Mouse (Mus musculus) hindbrain, postnatal 0 days (tissue): ENCODE data around the gene Drg2. TPM values are rescaled to one million over a fixed set of nuclear protein-coding genes. Genes with fewer than 3 reads are reported as not detected.

ENCODE experiments used
- ATAC-seq: fragments of 200-750 bp; cut with Nextera tagmentation; 2 replicates; pipeline ENCODE4 v1.8.0; 2017; ENCODE audit warnings: mild to moderate bottlenecking, moderate TSS enrichment, moderate library complexity
- DNase-seq: peaks from one replicate; pipeline ENCODE4 v3.0.0-alpha.2; 2015; ENCODE audit warnings: low spot score
- H3K27ac ChIP-seq: fragments of 300-500 bp; sonication (generic); 2 replicates; pipeline ENCODE4 v1.5.1; 2014; ENCODE audit warnings: mild to moderate bottlenecking
- H3K27me3 ChIP-seq: fragments of 300-500 bp; sonication (generic); 2 replicates; pipeline ENCODE4 v1.6.1; 2014; ENCODE audit warnings: low read length, mixed read lengths; ENCODE audit not compliant: insufficient read depth
- H3K36me3 ChIP-seq: fragments of 300-500 bp; sonication (generic); 2 replicates; pipeline ENCODE4 v1.6.1; 2014; ENCODE audit warnings: low read length, mixed read lengths; ENCODE audit not compliant: insufficient read depth
- H3K4me1 ChIP-seq: fragments of 300-500 bp; sonication (generic); 2 replicates; pipeline ENCODE4 v1.6.1; 2014; ENCODE audit warnings: antibody characterized with exemption, low read length, mixed read lengths; ENCODE audit not compliant: insufficient read depth
- H3K4me2 ChIP-seq: fragments of 300-500 bp; sonication (generic); 2 replicates; pipeline ENCODE4 v1.6.1; 2014; ENCODE audit warnings: low read depth, mild to moderate bottlenecking, low read length, moderate library complexity, mixed read lengths
- H3K4me3 ChIP-seq: fragments of 300-500 bp; sonication (generic); 2 replicates; pipeline ENCODE4 v1.5.1; 2014; ENCODE audit warnings: low read length
- H3K9ac ChIP-seq: fragments of 300-500 bp; sonication (generic); replicated peaks from 2 replicates; pipeline ENCODE4 v1.6.1; 2014; ENCODE audit warnings: mild to moderate bottlenecking, low read length, moderate library complexity, mixed read lengths
- H3K9me3 ChIP-seq: fragments of 300-500 bp; sonication (generic); 2 replicates; pipeline ENCODE4 v1.6.1; 2016; ENCODE audit warnings: low read length, mixed read lengths
- CTCF ChIP-seq: IDR thresholded peaks from 2 replicates; pipeline ENCODE4 v1.5.1; 2016; ENCODE audit warnings: antibody characterized with exemption, control low read depth, low read depth
- WGBS: fragments of 180-500 bp; shearing (Covaris S2); extraction: QIAGEN DNeasy Blood & Tissue Kit; methylation state at CpG from one replicate; pipeline ENCODE4 v1.1.7; 2014; 5-methylcytosine and 5-hydroxymethylcytosine counted together
- polyA plus RNA-seq: library from polyadenylated mRNA; unstranded; fragments of >200 nt; fragmentation: Nextera tagmentation; extraction: Ambion mirVana; gene quantifications from 2 replicates; pipeline ENCODE4 v1.2.1, GENCODE M21; 2015
- total RNA-seq: library from RNA; depleted of rRNA; stranded (reverse); fragments of >200 nt; gene quantifications from 2 replicates; pipeline ENCODE4 v1.2.3, GENCODE M21; 2014

Drg2 gene
- total and polyA plus RNA-seq, 2 experiments from 2014 or later = 82.2 to 93.9 TPM

GRCm38 (mm10) chr11:60457973-60458372 is 3.6 kb downstream of the Drg2 start:
- Histone ChIP-seq H3K27ac (no peak overlapping the region), H3K9ac (no peak overlapping the region), H3K9me3 (no peaks in the 10 kb centered on the region), H3K4me3 (no peak overlapping the region), H3K4me2 (no peak overlapping the region), H3K4me1 (peaks cover 5% of the 10 kb centered on the region; the same call in 1 of the 2 replicates), H3K36me3 (peaks cover 52% of the 10 kb centered on the region), H3K27me3 (no peaks in the 10 kb centered on the region)
- DNase-seq = peak; percentile 71
- 0 out of 2 replicates have a peak, but pooled peaks have one; percentile 46 for ATAC-seq
- WGBS = 90% methylated on average over 1 of the region's 1 CpGs
- TF ChIP-seq CTCF = peak; percentile 43

GRCm38 (mm10) chr11:60465943-60466380 is 11.6 kb downstream of the Drg2 start:
- Histone ChIP-seq H3K9ac (no peak overlapping the region), H3K4me2 (no peak overlapping the region), H3K9me3 (no peaks in the 10 kb centered on the region), H3K4me1 (no peaks in the 10 kb centered on the region), H3K4me3 (no peak overlapping the region), H3K36me3 (peaks cover 64% of the 10 kb centered on the region), H3K27ac (no peak overlapping the region), H3K27me3 (no peaks in the 10 kb centered on the region)
- no peak for ATAC-seq
- DNase-seq = peak; percentile 29
- WGBS = 90% methylated on average over 2 of the region's 2 CpGs
- peak; percentile 53 for TF ChIP-seq CTCF

GRCm38 (mm10) chr11:60469039-60469438 is 14.6 kb downstream of the Drg2 start, which contains the start of gene Myo15:
Myo15 (plus strand) TSS chr11:60469339.
- no peak within 1 kb of the TSS for H3K4me3 ChIP-seq
- TF ChIP-seq CTCF = no peak
- peaks cover 50% of the 10 kb centered on the region for H3K36me3 ChIP-seq

GRCm38 (mm10) chr11:60470743-60471142 is 16.4 kb downstream of the Drg2 start:
- H3K4me2 ChIP-seq = no peak overlapping the region
- no peaks in the 10 kb centered on the region for H3K4me1 ChIP-seq
- no peak for TF ChIP-seq CTCF
- no peaks in the 10 kb centered on the region for H3K27me3 ChIP-seq
- DNase-seq (no peak), ATAC-seq (no peak)
- WGBS = 83% methylated on average over 9 of the region's 9 CpGs
- no peak overlapping the region for H3K27ac ChIP-seq
- H3K4me3 ChIP-seq = no peak overlapping the region
- no peaks in the 10 kb centered on the region for H3K9me3 ChIP-seq
- no peak overlapping the region for H3K9ac ChIP-seq
- H3K36me3 ChIP-seq = peaks cover 34% of the 10 kb centered on the region

More at GRCm38 (mm10) chr11:60469039-60469438, 14.6 kb downstream of the Drg2 start, which contains the start of gene Myo15:
- no peaks in the 10 kb centered on the region for H3K9me3 ChIP-seq
- H3K27me3 ChIP-seq = no peaks in the 10 kb centered on the region
- WGBS = 94% methylated on average over 3 of the region's 3 CpGs
- DNase-seq (no peak), ATAC-seq (no peak)
- H3K9ac ChIP-seq = no peak within 1 kb of the TSS
- no peak within 1 kb of the TSS for H3K27ac ChIP-seq
- no peaks in the 10 kb centered on the region for H3K4me1 ChIP-seq
- H3K4me2 ChIP-seq = no peak within 1 kb of the TSS

GRCm38 (mm10) chr11:60474534-60474933 is 20.1 kb downstream of the Drg2 start:
- TF ChIP-seq CTCF = no peak
- no peaks in the 10 kb centered on the region for H3K27me3 ChIP-seq
- DNase-seq (no peak), ATAC-seq (no peak)
- H3K4me3 ChIP-seq = no peak overlapping the region
- WGBS = 86% methylated on average over 5 of the region's 5 CpGs
- H3K36me3 ChIP-seq = no peaks in the 10 kb centered on the region; the same call in 1 of the 2 replicates
- H3K9me3 ChIP-seq = no peaks in the 10 kb centered on the region
- no peak overlapping the region for H3K4me2 ChIP-seq
- H3K4me1 ChIP-seq = no peaks in the 10 kb centered on the region
- no peak overlapping the region for H3K9ac ChIP-seq
- H3K27ac ChIP-seq = no peak overlapping the region

- Histone ChIP-seq H3K27me3 (no peaks in the 10 kb centered on the region), H3K27ac (no peak overlapping the region), H3K9me3 (no peaks in the 10 kb centered on the region), H3K4me3 (no peak overlapping the region), H3K4me2 (no peak overlapping the region), H3K36me3 (no peaks in the 10 kb centered on the region), H3K9ac (no peak overlapping the region), H3K4me1 (no peaks in the 10 kb centered on the region)
- TF ChIP-seq CTCF = no peak
- ATAC-seq (no peak), DNase-seq (no peak)
- WGBS = 88% methylated on average over 5 of the region's 5 CpGs
These were observed 21.4 kb downstream of the Drg2 start for GRCm38 (mm10) chr11:60475668-60476362.

GRCm38 (mm10) chr11:60478121-60478520 is 23.7 kb downstream of the Drg2 start:
- DNase-seq (no peak), ATAC-seq (no peak)
- 38% methylated on average over 17 of the region's 17 CpGs for WGBS
- no peak overlapping the region for H3K9ac ChIP-seq
- TF ChIP-seq CTCF = no peak
- no peaks in the 10 kb centered on the region for H3K36me3 ChIP-seq
- no peak overlapping the region for H3K27ac ChIP-seq
- no peak overlapping the region for H3K4me2 ChIP-seq
- no peaks in the 10 kb centered on the region for H3K4me1 ChIP-seq
- H3K4me3 ChIP-seq = no peak overlapping the region
- no peaks in the 10 kb centered on the region for H3K27me3 ChIP-seq
- no peaks in the 10 kb centered on the region for H3K9me3 ChIP-seq
